Mouse (Mus musculus): ENCODE results near the gene Elfn2.

Elfn2 gene

DNA sequence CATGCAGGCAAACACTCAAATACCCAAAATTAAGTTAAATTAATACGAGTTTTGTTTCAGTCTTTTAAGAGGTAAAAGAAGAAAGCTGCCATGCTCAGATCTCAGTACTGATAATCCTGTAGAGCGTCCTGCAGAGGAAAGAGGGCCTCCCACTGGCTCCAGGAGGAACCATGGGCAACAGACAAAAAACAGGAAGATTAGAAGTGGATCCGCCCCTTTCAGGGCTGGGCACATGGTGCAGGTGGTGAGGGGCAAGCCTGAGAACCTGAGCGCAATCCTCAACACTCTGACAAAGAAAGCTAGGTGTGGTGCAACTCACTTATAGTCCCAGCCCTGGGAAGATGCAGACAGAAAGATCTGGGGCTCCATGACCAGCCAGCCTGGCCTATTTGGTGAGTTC, 13.3 kb upstream of the Elfn2 start:
- in situ Hi-C loops (cut with MboI; ENCODE audit: low pct_unique_long_range_greater_than_20kb in 1 of 2, low sequenced_read_pairs in 2 of 2, unreplicated experiment in 1 of 2) = loop anchor here (10.0 kb wide), 1 partner anchor 107 kb away; no protein-coding TSS in a partner anchor

DNA sequence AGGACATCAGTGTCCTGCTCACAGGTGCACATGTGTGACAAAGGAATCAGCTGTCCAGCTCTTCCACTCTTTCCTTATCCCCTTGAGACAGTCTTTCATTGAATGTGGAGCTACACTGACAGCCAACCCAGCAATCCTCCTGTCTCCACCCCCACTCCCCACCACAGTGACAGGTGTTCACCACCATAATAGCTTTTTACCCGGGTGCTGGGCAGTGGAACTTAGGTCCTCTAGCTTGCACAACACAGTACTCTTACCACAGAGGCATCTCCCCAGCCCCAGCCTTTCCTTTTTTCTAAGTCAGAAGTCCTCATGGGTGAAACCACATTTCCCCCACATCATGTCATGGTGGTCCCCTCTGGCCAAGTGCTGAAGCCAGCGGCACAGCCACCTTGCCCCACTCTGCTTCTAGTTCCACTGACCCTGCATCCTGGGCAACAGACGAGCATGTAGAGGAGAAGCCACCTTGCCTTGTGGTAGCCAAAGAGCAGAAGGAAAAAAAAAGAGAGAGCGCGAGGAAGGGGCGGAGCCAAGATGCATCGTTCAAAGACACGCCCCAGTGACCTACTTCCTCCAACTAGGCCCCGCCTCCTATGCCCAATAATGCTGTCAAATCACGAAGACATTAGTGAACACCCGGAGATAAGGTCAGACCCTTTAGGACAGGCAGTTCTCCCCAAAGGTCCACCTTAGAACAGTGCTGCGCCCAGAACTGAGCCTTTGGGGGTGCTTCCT, 11.9 kb upstream of the Elfn2 start:
- in situ Hi-C loops (cut with MboI; ENCODE audit: low pct_unique_long_range_greater_than_20kb in 1 of 2, low sequenced_read_pairs in 2 of 2, unreplicated experiment in 1 of 2) = loop anchor here (10.0 kb wide), 1 partner anchor 106 kb away; no protein-coding TSS in a partner anchor

DNA sequence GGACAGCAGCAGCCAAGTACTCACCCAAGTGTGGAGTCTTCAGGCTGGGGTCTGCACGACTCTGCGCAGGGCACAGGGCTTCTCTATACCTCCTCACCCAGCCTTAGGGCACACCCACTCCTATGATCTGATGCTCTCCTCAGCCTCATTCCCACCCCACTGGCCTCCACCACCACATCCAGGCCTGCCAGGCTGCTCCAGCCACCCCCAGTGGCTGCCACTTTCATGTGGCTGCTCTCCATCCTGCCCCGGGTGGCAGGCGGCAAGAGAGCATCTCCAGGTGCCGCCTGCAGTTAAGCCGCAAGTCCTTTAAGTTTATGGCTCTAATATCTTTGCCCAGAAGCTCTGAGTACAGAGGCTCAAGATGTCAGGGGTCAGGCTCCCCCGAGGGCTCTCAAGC, 8.1 kb upstream of the Elfn2 start:
- in situ Hi-C loops (cut with MboI; ENCODE audit: low pct_unique_long_range_greater_than_20kb in 1 of 2, low sequenced_read_pairs in 2 of 2, unreplicated experiment in 1 of 2) = no loop called here

DNA sequence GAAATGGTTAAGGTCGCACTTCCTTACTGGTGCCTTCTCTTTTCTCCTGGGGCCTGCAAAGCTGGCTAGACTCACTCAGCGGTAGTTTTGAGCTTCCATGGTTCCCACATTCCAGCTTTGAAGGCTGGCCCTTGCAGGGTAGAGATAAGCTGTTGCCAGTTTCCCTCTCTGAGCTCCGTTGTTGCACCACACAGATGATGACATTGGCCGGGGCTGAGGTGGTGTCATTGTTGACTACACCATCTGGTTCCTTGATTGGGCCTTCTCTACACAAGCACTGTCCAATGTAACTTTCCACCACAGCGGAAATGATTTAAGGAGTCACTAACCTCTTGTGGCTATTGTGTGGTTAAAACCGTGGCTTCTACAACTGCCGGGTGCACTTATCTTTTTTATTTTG, 2.0 kb upstream of the Elfn2 start:
- in situ Hi-C loops (cut with MboI; ENCODE audit: low pct_unique_long_range_greater_than_20kb in 1 of 2, low sequenced_read_pairs in 2 of 2, unreplicated experiment in 1 of 2) = no loop called here

DNA sequence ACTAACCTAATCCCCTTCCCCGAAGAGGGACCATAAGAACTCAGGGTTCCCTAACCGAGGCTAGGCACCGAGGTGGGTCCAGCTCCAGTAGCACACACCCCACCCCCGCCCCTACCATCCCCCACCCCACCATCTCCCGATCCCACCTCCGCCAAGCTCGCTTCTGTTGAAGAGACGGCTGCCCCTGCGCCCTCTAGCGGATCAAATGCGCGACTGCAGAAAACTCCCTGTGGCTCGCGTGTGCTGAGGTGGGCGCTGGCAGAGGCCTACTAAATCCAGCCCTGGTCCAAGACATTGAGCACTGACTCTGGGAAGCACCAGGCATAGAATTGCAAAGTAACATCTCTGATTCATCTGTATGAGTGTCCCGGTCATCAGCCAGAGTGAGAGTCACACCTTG, 1.5 kb upstream of the Elfn2 start:
- in situ Hi-C loops (cut with MboI; ENCODE audit: low pct_unique_long_range_greater_than_20kb in 1 of 2, low sequenced_read_pairs in 2 of 2, unreplicated experiment in 1 of 2) = no loop called here

DNA sequence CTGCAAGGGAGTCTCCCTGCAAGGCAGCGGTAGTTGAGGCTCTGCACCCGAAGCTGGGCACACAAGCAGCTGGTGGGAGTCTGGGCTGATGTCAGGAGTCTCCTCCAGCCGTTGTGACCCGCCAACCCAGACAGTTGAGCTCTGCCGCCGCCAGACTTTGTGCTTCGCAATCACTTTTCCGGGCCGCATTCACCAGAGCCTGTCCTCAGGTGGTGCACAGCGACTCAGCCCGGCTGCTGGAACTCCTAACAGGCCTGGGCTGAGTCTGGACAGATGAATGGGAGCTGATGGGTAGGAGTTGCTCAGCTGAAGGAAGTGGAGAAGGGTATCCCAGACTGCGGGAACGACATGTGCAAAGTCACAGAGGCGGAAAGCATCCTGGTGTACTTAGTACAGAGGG, 845 bp upstream of the Elfn2 start:
- in situ Hi-C loops (cut with MboI; ENCODE audit: low pct_unique_long_range_greater_than_20kb in 1 of 2, low sequenced_read_pairs in 2 of 2, unreplicated experiment in 1 of 2) = no loop called here

DNA sequence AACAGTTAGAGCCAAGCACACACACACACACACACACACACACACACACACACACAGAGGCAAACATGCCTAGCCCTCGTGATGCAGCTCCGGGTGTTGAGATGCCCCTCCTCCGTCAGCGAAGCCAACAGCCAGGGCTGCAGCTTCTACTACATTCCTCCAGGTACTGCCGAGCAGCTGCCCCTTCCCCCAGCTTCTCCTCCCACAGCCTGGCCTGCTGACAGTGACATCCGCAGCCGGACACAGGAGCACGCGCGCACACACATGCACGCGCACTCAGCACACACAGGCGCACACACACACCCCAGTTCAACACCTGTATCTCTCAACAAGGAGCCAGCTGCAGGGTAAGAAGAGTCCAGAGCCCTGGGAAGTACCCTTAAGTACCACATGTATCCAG, 1.6 kb downstream of the Elfn2 start:
- in situ Hi-C loops (cut with MboI; ENCODE audit: low pct_unique_long_range_greater_than_20kb in 1 of 2, low sequenced_read_pairs in 2 of 2, unreplicated experiment in 1 of 2) = no loop called here

DNA sequence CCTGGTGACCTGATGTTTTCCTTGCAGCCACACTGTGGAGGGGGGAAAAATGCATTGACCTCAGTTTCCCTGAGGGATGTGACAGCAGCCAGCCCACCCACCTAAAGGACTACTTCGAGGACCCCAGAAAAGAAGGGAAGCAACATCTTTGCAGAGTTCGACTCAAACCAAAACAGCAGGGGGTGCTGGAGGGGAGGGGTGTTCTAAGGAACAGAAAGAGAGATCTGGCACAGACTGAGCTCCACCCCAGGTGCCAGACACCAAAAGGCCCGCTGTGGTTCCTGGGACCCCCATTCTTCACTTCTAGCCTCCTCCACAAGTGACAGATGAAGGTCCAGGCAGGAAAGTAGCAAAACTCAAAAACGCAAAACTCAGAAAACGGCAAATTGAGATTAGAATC, 2.7 kb downstream of the Elfn2 start:
- in situ Hi-C loops (cut with MboI; ENCODE audit: low pct_unique_long_range_greater_than_20kb in 1 of 2, low sequenced_read_pairs in 2 of 2, unreplicated experiment in 1 of 2) = no loop called here

DNA sequence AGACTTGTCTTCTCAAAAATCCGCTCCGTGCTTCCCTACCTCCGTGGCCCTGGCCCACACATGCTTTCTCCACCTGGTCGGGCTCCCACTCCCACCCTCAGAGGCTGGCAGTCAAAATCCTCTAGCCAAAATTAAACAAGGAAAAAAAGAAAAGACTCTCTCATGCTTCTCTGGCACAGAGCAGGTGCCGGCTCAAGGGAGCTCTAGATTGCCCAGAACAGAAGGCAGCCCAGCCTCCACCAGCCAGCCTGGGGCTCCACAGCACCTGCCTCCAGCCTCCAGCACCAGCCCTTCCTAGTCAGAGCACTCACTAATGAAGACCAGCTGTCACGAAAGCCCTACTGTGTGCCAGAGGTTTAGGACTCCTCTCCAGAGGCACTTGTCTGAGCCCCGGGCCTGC, 4.8 kb downstream of the Elfn2 start:
- in situ Hi-C loops (cut with MboI; ENCODE audit: low pct_unique_long_range_greater_than_20kb in 1 of 2, low sequenced_read_pairs in 2 of 2, unreplicated experiment in 1 of 2) = no loop called here

DNA sequence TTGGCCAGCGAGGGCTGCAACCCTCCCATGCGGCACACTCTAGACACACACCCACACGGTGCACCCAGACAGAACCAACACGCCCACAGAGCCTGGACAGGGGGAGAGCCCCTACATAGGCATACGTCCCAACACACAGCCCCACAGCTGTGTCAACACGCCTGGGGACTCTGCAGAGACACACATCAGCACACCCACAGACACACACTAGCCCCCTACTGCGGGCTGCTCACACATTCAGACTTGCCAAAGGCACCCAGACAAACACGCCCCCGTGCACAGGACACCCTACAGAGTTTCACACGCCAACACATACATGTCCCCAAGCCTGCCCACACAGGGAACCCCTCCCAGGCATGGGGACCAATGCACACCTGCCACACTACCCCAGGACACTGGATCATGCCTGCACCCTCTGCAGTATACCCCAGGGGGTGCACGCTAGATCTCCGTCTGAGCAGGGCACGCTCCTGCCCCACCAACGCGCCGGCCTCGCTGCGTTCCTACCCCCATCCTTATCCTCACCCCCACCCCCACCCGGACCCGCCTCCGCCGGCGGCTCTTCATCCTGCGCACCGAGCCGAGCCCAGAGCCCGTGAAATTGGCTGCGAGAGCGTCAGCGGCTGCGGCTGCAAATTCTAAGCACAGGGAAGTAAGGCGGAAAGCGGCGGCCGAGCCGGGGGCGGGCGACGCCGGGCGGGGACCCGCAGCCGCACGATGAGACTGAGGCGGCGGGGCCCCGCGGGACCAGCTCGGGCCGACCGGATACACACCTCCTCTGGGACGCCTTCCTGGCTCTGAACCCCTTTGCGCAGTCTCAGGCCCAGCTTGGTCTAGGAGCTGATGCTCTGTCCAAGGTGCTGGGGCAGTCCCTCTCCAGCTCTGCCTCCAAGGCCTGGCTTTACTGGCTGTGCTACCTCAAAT, 6.0 kb downstream of the Elfn2 start:
- in situ Hi-C loops (cut with MboI; ENCODE audit: low pct_unique_long_range_greater_than_20kb in 1 of 2, low sequenced_read_pairs in 2 of 2, unreplicated experiment in 1 of 2) = no loop called here

DNA sequence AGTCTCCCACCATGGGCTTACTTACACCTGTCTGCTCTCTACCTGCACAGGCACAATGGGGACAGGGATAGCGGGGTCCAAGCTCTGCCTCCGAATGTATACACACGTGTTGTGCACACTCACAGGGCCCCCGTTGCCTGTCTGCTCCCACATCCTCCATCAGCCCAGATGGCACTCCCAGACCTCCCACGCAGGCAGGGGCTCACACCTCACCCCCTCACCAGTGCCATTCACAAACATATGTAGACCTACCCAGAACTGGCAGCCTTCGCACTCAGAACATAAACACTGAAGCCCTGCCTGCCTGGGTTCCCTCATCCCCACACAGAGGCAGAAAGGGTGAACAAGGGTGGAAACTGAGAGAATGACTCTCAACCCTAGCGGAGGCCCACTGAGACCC, 6.6 kb downstream of the Elfn2 start:
- in situ Hi-C loops (cut with MboI; ENCODE audit: low pct_unique_long_range_greater_than_20kb in 1 of 2, low sequenced_read_pairs in 2 of 2, unreplicated experiment in 1 of 2) = no loop called here

DNA sequence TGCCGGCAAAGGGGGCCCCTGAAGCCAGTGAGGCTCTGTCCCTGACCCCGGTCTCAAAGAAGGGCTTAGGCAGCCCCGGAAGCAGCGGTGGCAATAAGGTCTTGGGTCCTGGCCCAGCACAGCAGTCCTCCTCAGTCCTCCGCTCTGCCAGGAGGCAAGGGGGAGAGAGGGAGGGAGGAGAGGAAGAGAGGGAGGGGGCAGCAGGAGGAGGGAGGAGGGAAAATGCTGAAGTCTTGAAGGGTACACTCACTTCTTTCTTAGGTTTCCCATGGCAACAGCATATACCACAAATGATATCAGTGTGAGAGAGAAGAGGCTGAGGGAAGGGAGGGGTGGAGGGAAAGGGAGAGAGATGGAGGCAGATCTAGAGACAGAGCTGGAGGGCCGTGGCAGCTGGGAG, 7.9 kb downstream of the Elfn2 start:
- in situ Hi-C loops (cut with MboI; ENCODE audit: low pct_unique_long_range_greater_than_20kb in 1 of 2, low sequenced_read_pairs in 2 of 2, unreplicated experiment in 1 of 2) = no loop called here

DNA sequence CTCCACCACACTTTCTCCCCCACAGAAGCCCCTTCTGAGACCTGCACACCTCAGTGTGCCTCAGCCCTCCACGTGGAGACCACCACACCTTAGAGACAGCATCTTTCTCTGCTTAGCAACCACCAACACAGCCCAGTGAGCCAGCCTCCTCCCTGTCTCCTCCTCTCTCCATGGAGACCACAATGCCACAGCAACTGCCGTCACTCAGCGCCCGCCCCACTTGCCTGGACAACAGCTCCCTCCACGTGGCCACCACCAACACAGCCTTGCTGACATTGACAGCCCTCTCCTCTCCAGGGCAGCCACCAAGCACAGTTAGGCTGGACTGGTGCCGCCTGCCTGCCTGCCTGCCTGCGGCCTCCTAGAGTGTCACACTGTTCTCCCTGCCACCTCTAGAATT, 8.8 kb downstream of the Elfn2 start:
- in situ Hi-C loops (cut with MboI; ENCODE audit: low pct_unique_long_range_greater_than_20kb in 1 of 2, low sequenced_read_pairs in 2 of 2, unreplicated experiment in 1 of 2) = no loop called here

DNA sequence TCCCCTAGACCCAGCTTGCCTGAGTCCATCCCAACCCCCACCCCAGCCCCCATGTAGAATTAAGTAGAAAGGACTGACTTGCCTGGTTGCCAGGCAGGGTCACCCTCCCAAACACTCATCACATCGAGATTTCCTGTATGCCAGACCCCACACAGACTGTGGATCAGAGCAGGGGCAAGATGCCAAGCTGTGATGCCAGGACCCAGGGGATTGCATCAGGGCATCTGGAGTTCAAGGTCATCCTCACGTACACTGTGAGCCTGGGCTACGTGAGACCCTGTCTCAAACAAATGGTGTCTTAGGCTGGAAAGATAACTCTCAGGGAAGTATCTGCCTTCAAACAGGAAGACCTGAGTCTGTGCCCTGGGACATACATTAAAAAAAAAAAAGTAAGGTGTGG, 11.9 kb downstream of the Elfn2 start:
- in situ Hi-C loops (cut with MboI; ENCODE audit: low pct_unique_long_range_greater_than_20kb in 1 of 2, low sequenced_read_pairs in 2 of 2, unreplicated experiment in 1 of 2) = no loop called here

DNA sequence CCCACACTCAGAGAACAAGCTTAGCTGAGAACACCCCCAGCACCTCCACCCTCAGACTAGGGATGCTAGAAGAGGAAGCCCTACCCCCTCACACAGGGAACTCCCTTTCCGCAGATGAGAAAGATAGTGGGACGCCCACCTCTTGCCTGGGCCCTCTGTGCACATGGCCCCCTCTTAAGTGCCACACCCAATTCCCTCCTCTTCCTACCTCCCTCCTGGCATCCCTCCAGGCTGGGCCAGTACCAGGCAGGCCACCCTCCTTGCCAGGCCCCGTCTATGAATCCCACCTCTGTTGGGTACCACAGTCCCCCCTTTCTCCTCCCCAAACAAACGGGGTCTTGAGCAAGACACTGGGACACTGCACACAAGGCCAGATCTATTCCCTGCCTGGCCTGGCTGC, 13.7 kb downstream of the Elfn2 start:
- in situ Hi-C loops (cut with MboI; ENCODE audit: low pct_unique_long_range_greater_than_20kb in 1 of 2, low sequenced_read_pairs in 2 of 2, unreplicated experiment in 1 of 2) = no loop called here

DNA sequence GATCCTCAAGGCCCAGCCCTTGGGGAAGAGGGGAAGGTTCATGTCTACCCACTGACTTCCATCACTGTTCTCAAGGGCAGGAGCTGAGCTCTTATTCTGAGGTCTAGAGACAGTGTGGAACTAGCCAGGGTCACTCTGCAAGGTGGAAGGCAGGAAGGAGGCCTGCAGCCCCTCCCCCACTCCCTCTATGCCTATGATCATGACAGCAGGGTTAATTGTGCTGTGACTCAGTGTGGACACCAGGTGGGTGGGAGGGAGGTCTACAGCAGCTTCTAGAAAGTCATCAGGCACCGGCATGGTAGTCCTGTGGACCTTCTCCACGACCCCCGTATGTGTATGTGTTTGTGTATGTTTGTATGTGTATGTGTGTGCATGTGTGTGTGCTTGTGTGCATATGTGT, 14.6 kb downstream of the Elfn2 start:
- in situ Hi-C loops (cut with MboI; ENCODE audit: low pct_unique_long_range_greater_than_20kb in 1 of 2, low sequenced_read_pairs in 2 of 2, unreplicated experiment in 1 of 2) = no loop called here

DNA sequence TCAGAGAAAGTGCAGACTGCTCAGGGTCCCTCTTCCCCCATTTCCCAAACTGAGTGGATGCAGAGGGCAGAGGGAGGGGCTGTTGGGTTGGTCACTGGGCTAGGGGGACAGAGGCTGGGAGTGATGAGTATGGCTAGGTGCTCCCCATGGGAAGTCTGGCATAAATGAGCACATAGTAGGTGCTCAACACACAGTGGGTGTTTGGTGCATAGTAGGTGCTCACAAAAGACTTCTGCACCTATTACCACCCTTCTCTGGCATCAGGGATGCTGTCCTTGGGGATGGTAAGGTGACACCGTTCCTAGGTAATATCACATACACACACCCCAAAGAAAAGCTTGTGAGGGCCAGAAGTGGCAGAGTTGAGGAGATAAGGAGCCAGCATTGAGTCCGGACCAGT, 18.2 kb downstream of the Elfn2 start:
- in situ Hi-C loops (cut with MboI; ENCODE audit: low pct_unique_long_range_greater_than_20kb in 1 of 2, low sequenced_read_pairs in 2 of 2, unreplicated experiment in 1 of 2) = no loop called here

DNA sequence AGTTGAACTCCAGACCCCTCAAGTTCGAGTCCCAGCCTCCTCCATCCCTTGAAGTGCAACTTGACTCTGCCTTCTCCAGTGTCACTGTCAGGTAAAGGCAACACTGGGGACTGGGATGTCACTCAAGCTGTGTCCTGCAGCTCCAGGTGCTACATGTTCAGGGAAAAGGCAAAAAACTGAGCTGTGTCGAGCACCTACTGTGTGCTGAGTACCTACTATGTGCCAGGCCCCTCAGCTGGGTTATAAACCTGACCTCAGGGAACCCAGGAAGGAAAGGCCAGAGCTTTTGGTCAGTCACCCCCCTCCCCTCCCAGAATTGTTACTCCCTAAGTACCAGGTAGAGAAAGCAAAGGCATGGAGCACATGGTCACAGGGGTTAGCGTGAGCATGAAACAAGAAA, 19.1 kb downstream of the Elfn2 start:
- in situ Hi-C loops (cut with MboI; ENCODE audit: low pct_unique_long_range_greater_than_20kb in 1 of 2, low sequenced_read_pairs in 2 of 2, unreplicated experiment in 1 of 2) = no loop called here

DNA sequence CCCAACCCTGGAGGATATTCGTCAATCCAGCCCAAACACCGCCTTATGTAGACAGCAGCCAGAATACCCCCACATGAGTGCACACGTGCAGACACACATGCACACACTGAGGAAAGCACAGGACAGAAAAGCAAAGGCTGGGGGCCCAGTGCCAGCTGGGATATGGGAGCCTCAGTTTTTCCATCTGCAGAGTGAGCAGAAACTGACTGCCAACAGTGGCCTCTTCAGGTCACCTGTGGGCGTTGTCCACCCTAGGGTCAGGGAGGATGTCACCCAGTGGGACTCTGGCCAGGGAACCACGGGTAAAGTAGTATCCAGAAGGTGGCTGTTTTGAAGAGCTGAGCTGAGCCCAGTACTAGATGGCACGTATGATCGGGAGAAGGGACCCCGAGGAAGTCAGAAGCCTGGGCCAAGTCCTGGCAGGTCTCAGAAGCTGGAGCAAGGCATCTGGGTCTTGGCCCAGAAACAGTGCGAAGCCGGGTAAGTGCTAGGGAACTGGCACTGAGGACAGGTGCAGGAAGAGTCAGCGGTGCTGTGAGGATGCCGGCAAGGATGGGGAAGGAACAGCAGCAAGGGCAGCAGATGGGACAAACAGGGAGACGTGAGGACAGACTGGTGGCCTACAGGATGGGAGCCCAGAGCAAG, 20.0 kb downstream of the Elfn2 start:
- in situ Hi-C loops (cut with MboI; ENCODE audit: low pct_unique_long_range_greater_than_20kb in 1 of 2, low sequenced_read_pairs in 2 of 2, unreplicated experiment in 1 of 2) = no loop called here

Measured in mouse embryonic stem cell (cell line).